Mouse (Mus musculus) stomach, embryonic 14.5 days (tissue): ENCODE data around the gene Gng7. TPM values are rescaled to one million over a fixed set of nuclear protein-coding genes. Genes with fewer than 3 reads are reported as not detected.

Experiments used
- ATAC-seq: fragments of 200-750 bp; cut with Nextera tagmentation; 2 replicates; pipeline ENCODE4 v1.8.0; 2017; ENCODE audit warnings: low read depth, moderate TSS enrichment; ENCODE audit not compliant: insufficient number of reproducible peaks, insufficient read depth, low FRiP score
- H3K27ac ChIP-seq: fragments of 300-500 bp; sonication (generic); 2 replicates; pipeline ENCODE4 v1.5.1; 2014; ENCODE audit warnings: mild to moderate bottlenecking, low read length, moderate library complexity, mixed read lengths
- H3K27me3 ChIP-seq: fragments of 300-500 bp; sonication (generic); 2 replicates; pipeline ENCODE4 v1.6.1; 2014; ENCODE audit warnings: low read length, control low read depth, mixed read lengths; ENCODE audit not compliant: control insufficient read depth, insufficient read depth
- H3K36me3 ChIP-seq: fragments of 300-500 bp; sonication (generic); 2 replicates; pipeline ENCODE4 v1.6.1; 2014; ENCODE audit warnings: mild to moderate bottlenecking, control low read depth, low read length, moderate library complexity, mixed read lengths; ENCODE audit not compliant: control insufficient read depth, insufficient read depth
- H3K4me1 ChIP-seq: fragments of 300-500 bp; sonication (generic); 2 replicates; pipeline ENCODE4 v1.6.1; 2014; ENCODE audit warnings: low read length, control low read depth, mixed read lengths; ENCODE audit not compliant: control insufficient read depth, insufficient read depth
- H3K4me2 ChIP-seq: fragments of 300-500 bp; sonication (generic); replicated peaks from 2 replicates; pipeline ENCODE4 v1.6.1; 2014; ENCODE audit warnings: low read depth, low read length, control low read depth
- H3K4me3 ChIP-seq: fragments of 300-500 bp; sonication (generic); 2 replicates; pipeline ENCODE4 v1.5.1; 2014; ENCODE audit warnings: low read depth, low read length, control low read depth
- H3K9ac ChIP-seq: fragments of 300-500 bp; sonication (generic); replicated peaks from 2 replicates; pipeline ENCODE4 v1.6.1; 2014; ENCODE audit warnings: low read depth, mild to moderate bottlenecking, control low read depth, low read length, moderate library complexity, mixed read lengths
- H3K9me3 ChIP-seq: fragments of 300-500 bp; sonication (generic); 2 replicates; pipeline ENCODE4 v1.6.1; 2016; ENCODE audit warnings: low read depth, low read length, control low read depth; ENCODE audit not compliant: control insufficient read depth
- WGBS: fragments of 180-500 bp; shearing (Covaris S2); extraction: QIAGEN DNeasy Blood & Tissue Kit; methylation state at CpG from one replicate; pipeline ENCODE4 v1.1.7; 2014; 5-methylcytosine and 5-hydroxymethylcytosine counted together
- polyA plus RNA-seq: library from polyadenylated mRNA; unstranded; fragments of >200 nt; fragmentation: Nextera tagmentation; extraction: Ambion mirVana; gene quantifications from 2 replicates; pipeline ENCODE4 v1.2.1, GENCODE M21; 2014

The Gng7 gene
- polyA plus RNA-seq, 1 experiment from 2014 or later: 4.7 TPM

DNA sequence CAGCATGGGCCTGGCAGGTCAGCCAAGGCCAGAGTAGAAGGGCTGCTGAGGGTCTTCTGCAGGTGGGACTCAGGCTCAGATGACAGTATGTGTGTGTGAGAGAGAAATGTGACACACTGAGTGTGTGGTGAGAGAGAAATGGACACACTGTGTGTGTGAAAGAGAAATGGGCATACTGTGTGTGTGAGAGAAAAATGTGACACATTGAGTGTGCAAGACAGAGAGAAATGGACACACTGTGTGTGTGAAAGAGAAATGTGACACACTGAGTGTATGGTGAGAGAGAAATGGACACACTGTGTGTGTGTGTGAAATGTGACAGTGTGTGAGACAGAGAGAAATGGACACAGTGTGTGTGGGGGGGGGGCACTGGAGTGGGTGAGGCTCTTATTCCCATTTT, 102.9 kb downstream of the Gng7 start:
- Histone ChIP-seq H3K9me3 (no peaks in the 10 kb centered on the region), H3K27me3 (no peaks in the 10 kb centered on the region), H3K4me3 (no peak overlapping the region), H3K9ac (no peak overlapping the region), H3K4me1 (no peaks in the 10 kb centered on the region; the same call in 1 of the 2 replicates), H3K4me2 (no peak overlapping the region), H3K36me3 (peaks cover 46% of the 10 kb centered on the region), H3K27ac (no peak overlapping the region)
- no peak for ATAC-seq

DNA sequence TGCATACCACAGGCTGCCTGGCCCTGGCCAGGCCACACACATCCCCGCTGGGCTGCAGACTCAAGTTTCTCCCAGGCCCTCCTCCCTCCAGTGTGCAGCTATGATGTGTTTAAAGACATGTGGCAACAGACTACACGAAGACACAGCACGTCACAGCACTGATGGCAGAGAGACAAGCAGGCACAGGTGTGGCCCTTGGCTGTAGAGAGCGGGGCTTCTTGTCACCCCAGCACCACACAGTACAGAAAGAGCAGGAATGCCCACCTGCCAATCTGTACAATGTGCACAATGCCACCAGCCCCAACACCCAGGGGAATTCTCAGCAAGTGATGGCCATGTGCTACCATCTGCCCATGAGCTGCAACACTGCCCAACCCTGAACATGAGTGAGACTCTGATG, 103.4 kb downstream of the Gng7 start:
- Histone ChIP-seq H3K27ac (no peak overlapping the region), H3K9ac (no peak overlapping the region), H3K36me3 (peaks cover 46% of the 10 kb centered on the region), H3K27me3 (no peaks in the 10 kb centered on the region), H3K9me3 (no peaks in the 10 kb centered on the region), H3K4me3 (no peak overlapping the region), H3K4me2 (no peak overlapping the region), H3K4me1 (no peaks in the 10 kb centered on the region)
- no peak for ATAC-seq
- 95% methylated on average over 4 of the region's 4 CpGs for WGBS

DNA sequence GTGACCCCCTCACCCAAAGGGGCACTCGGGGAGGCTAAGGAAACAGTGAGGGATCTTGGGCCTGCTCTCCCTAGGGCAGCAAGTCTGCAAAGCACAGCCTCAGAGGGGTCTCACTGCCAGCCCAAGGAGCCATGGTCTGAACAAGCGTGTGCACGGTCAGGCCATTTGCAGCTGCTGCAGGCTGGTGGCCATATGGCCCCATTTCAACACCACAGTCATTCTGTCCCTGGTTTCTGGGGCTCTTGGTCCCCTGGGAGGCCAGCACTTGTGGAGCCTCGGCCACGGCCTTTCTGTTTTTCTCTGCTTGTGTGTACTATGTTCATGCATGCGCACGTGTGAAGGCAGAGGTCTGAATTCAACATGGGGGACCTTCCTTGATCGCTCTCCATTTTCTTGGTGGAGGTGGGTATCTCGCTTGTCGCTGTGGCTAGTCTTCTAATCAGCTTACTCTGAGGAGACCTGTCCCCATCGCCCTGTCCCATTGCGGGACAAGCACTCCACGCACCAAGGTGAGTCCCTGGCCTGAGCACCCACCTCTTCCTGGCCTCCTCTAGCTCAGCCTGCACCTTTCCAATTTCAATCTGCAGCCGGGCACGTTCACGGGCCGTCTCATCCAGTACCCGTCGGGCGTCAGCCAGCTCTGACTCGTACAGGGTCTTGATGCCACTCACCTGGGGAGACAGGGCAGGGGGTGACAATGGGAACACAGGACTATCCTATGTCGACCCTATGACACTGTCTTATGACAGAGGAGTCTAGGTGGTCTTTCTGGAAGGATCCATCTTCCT, 105.2 kb downstream of the Gng7 start:
- no peaks in the 10 kb centered on the region for H3K27me3 ChIP-seq
- no peak overlapping the region for H3K9ac ChIP-seq
- no peaks in the 10 kb centered on the region for H3K9me3 ChIP-seq
- H3K36me3 ChIP-seq: peaks cover 45% of the 10 kb centered on the region
- H3K4me1 ChIP-seq: no peaks in the 10 kb centered on the region
- H3K4me3 ChIP-seq: no peak overlapping the region
- no peak overlapping the region for H3K4me2 ChIP-seq
- H3K27ac ChIP-seq: no peak overlapping the region
- 94% methylated on average over 22 of the region's 22 CpGs for WGBS
- ATAC-seq: no peak

DNA sequence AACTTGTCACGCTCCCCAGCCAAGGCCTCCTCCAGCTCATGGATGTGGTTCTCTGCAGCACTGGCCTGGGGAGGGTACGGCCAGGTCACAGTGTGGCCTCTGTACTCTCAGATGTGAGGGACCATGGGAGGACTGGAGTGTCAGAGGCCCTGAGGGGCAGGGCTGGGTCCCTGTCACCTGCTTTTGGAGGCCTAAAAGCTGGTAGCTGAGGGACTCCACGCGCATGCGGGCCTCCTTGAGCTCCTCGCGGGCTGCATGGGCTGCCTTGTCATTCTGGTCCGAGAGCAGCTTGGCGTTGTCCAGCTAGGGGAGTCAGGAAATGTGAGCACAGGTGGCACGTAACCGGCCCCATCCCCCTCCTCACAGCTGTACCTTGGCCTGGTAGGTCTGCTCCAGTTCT, 110.0 kb downstream of the Gng7 start:
- no peaks in the 10 kb centered on the region for H3K9me3 ChIP-seq
- H3K27ac ChIP-seq: no peak overlapping the region
- ATAC-seq: no peak
- no peak overlapping the region for H3K4me3 ChIP-seq
- no peak overlapping the region for H3K9ac ChIP-seq
- WGBS: 93% methylated on average over 11 of the region's 11 CpGs
- H3K36me3 ChIP-seq: peaks cover 51% of the 10 kb centered on the region
- peaks cover 3% of the 10 kb centered on the region for H3K4me1 ChIP-seq
- H3K27me3 ChIP-seq: no peaks in the 10 kb centered on the region
- H3K4me2 ChIP-seq: no peak overlapping the region

DNA sequence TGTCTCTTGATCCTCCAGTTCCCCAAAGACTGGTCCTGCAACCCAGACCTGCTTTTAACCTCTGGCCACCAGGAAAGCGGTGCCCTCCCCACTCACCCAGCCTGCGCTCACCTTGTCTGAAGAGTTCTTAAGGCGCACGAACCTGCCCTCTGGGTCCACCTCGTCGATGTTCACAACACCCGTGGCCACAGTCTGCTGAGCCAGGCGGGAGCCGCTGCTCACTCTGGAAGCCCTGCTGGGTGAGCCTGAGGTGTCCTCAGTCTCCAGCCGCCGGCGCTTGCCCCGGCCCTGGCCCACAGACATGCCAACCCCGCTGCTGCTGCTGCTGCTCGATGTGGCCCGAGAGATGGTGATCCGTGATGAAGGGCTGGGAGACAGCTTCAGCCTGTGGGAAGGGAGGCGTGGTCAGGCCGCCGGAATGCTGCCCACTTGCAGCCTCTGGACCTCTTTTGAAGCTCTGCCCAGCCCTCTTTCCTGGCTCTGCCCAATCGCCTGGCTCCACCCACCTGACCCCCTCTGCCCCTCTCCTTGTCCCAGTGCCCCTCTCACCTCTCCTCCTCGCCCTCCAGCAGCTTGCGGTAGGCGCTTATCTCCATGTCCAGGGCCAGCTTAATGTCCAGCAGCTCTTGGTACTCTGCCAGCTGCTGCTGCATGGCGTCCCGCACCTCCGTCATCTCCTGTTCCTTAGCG, 110.6 kb downstream of the Gng7 start:
- Histone ChIP-seq H3K4me3 (no peak overlapping the region), H3K9me3 (no peaks in the 10 kb centered on the region), H3K36me3 (peaks cover 45% of the 10 kb centered on the region), H3K4me2 (no peak overlapping the region), H3K27me3 (no peaks in the 10 kb centered on the region), H3K9ac (no peak overlapping the region), H3K27ac (no peak overlapping the region), H3K4me1 (peaks cover 7% of the 10 kb centered on the region)
- ATAC-seq: no peak
- 90% methylated on average over 28 of the region's 28 CpGs for WGBS

DNA sequence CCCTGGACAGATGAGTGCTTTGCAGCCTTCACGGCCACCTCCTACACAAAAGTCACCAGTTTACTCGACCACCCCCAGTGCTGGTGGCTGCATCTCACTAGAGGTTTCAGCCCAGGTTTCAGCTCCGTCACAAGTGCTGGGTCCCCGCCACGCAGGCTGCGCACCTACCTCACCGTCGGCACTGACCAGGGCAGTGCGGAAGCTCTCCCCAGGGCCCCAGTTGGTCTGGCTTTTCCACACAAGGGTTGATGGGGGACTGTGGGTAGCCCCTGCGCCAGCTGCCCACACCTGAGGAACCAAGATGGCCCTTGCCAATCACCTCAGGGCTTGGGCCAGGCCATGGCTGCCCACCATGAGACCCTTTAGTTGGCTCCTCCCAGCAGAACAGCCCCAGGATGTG, 111.5 kb downstream of the Gng7 start:
- H3K4me3 ChIP-seq: no peak overlapping the region
- 90% methylated on average over 10 of the region's 10 CpGs for WGBS
- no peak overlapping the region for H3K9ac ChIP-seq
- H3K27ac ChIP-seq: no peak overlapping the region
- peaks cover 7% of the 10 kb centered on the region for H3K4me1 ChIP-seq
- H3K4me2 ChIP-seq: no peak overlapping the region
- no peaks in the 10 kb centered on the region for H3K27me3 ChIP-seq
- no peak for ATAC-seq
- H3K9me3 ChIP-seq: no peaks in the 10 kb centered on the region
- peaks cover 43% of the 10 kb centered on the region for H3K36me3 ChIP-seq

DNA sequence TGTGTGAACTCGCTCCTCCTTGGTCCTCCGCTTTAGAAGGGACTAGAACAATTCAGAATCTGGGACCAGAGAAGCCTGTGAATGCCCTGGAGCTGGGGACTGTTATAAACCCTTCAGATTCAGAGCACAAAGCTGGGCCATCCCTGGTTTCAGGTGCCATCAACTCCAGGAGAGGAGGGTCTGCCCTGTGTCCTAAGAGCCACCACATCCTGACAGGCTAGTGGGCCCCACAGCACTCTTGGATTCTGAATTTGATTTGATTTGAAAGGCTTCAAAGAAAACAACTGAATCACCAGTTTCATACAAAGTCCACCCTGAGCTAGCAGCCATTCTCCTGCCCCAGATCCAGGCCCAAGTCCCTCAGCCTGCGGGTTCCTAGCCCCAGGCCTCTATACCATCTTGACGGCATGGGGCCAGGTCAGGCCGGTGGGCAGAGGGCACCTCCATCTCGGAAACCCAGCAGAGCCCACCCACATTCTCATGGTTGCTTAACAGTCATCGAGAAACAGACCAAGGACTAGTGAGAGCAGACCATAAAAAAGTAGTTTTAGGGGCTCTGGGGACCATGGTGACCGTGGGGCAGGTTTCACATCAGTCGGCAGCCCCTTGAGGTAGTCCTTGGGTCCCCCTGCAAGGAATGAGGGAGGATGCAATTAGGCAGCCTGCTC, 112.3 kb downstream of the Gng7 start:
- no peaks in the 10 kb centered on the region for H3K27me3 ChIP-seq
- H3K9me3 ChIP-seq: no peaks in the 10 kb centered on the region
- 91% methylated on average over 9 of the region's 9 CpGs for WGBS
- H3K4me2 ChIP-seq: no peak overlapping the region
- H3K36me3 ChIP-seq: peaks cover 34% of the 10 kb centered on the region
- no peak overlapping the region for H3K4me3 ChIP-seq
- no peak for ATAC-seq
- peaks cover 7% of the 10 kb centered on the region for H3K4me1 ChIP-seq
- H3K9ac ChIP-seq: no peak overlapping the region
- no peak overlapping the region for H3K27ac ChIP-seq

DNA sequence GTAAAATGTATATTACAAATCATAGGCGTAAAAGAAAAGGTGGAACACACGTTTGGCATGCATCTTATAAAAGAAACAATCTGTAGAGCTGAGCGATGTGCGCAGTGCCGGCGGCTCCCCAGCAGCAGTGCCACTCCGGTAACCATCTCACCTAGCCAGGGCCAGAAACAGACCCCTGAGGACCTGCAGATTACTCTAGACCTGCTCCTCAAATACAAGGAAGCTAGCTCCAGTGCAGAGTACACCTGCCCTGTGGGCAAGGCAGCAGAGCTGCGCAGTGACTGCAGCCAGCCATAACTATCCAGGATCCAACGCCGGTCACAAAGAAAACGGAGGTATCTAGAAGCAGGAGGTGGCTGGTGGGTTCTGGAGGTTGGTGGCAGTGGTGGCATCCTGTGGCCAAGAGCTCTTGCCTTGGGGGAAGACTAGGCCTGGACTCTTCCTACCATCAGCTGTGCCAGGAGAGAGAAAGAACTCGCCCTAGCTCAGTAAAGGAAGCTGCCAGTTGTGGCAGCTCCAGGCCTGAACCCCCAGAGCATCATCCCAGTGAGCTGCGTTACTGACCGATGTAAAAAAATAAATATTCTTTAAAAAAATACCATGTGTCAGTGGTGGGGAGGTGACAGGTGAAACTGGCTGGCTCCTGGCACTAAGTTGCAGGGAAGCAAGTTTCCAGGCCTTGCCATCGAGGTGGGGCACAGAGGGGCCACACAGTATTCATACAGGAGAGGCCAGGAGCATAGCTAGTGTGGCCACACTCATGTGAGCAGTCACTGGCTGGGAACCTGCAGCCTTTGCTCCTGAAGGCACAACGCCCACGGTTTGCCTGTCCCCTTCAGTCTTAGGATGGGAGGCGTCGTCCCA, 113.1 kb downstream of the Gng7 start:
- H3K9me3 ChIP-seq: no peaks in the 10 kb centered on the region
- no peaks in the 10 kb centered on the region for H3K27me3 ChIP-seq
- peaks cover 7% of the 10 kb centered on the region for H3K4me1 ChIP-seq
- no peak overlapping the region; the same call in 1 of the 2 replicates for H3K9ac ChIP-seq
- H3K4me3 ChIP-seq: 0 out of 2 replicates have a peak overlapping the region, but pooled peaks have one; percentile 3
- peak overlapping the region; percentile 30 for H3K4me2 ChIP-seq
- WGBS: 87% methylated on average over 19 of the region's 19 CpGs
- H3K36me3 ChIP-seq: peaks cover 31% of the 10 kb centered on the region
- peak overlapping the region; percentile 39; the same call in 1 of the 2 replicates for H3K27ac ChIP-seq
- no peak for ATAC-seq
